Mouse (Mus musculus) myocyte (in vitro differentiated cells): ENCODE data around the gene Asb6.

Source experiments
- CEBPB ChIP-seq: IDR thresholded peaks from 2 replicates; pipeline ENCODE4 v1.6.1; 2011; ENCODE audit warnings: mild to moderate bottlenecking, moderate library complexity; ENCODE audit not compliant: poor library complexity, insufficient read depth, severe bottlenecking
- E2F4 ChIP-seq: IDR thresholded peaks from one replicate; pipeline ENCODE4 v1.6.1; 2011; ENCODE audit warnings: mild to moderate bottlenecking, control low read depth, moderate library complexity; ENCODE audit not compliant: insufficient read depth
- MAX ChIP-seq: IDR thresholded peaks from one replicate; pipeline ENCODE4 v1.6.1; 2011; ENCODE audit warnings: low read depth, mild to moderate bottlenecking, control low read depth
- MYOG ChIP-seq, 3 experiments: IDR thresholded peaks; one replicate each; pipeline ENCODE4 v1.6.1; 2011; ENCODE audit warnings: control low read depth in 2 of 3, low read depth in 2 of 3, mild to moderate bottlenecking in 2 of 3; ENCODE audit not compliant: insufficient read length in 2 of 3, control insufficient read depth in 1 of 3, insufficient read depth in 1 of 3
- POLR2A ChIP-seq: IDR thresholded peaks from one replicate; pipeline ENCODE4 v1.6.1; 2011; ENCODE audit warnings: low read depth, mild to moderate bottlenecking, control low read depth, moderate library complexity; ENCODE audit not compliant: insufficient read length
- POLR2AphosphoS2 ChIP-seq: IDR thresholded peaks from one replicate; pipeline ENCODE4 v1.6.1; 2011; ENCODE audit warnings: low read depth, control low read depth; ENCODE audit not compliant: insufficient read length
- REST ChIP-seq: IDR thresholded peaks from one replicate; pipeline ENCODE4 v1.6.1; 2011; ENCODE audit warnings: mild to moderate bottlenecking, control low read depth, moderate library complexity; ENCODE audit not compliant: insufficient read depth, insufficient read length
- SRF ChIP-seq: IDR thresholded peaks from one replicate; pipeline ENCODE4 v1.6.1; 2011; ENCODE audit warnings: low read depth; ENCODE audit not compliant: control insufficient read depth, insufficient read length
- TCF12 ChIP-seq: IDR thresholded peaks from one replicate; pipeline ENCODE4 v1.6.1; 2011; ENCODE audit warnings: mild to moderate bottlenecking, control low read depth; ENCODE audit not compliant: poor library complexity, insufficient read depth, severe bottlenecking
- USF1 ChIP-seq: IDR thresholded peaks from one replicate; pipeline ENCODE4 v1.6.1; 2011; ENCODE audit warnings: low read depth, mild to moderate bottlenecking, control low read depth, moderate library complexity

DNA sequence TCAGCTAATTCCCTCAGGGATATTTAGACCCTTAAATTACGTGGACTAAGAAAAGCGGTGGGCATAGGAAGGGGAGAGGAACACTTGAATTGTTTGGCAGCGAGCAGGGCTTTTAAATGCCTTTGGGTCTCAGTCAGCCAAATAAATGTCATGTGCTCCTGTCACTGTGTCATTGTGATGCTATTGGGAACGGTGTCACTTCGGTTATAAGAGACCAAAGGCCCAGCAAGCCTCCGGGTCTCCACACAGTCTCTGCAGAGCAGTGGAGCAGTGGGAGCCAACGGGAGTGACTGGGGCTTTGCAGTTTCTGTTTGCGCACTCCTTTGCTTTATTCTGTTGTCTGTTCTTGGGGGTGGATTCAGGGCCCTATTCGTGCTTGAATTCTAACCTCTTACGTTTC lies 44.3 kb upstream of the Asb6 start:
- no peak for TF ChIP-seq POLR2A
- no peak for TF ChIP-seq CEBPB
- TF ChIP-seq MYOG (IDR thresholded peaks at IDR 0.05; ENCODE audit: control insufficient read depth in 1 of 3, insufficient read depth in 1 of 3, insufficient read length in 2 of 3, low read depth in 2 of 3) = no peak
- no peak for TF ChIP-seq TCF12
- TF ChIP-seq MAX = no peak
- no peak for TF ChIP-seq USF1
- TF ChIP-seq E2F4 = no peak
- TF ChIP-seq POLR2AphosphoS2 = no peak
- no peak for TF ChIP-seq SRF
- no peak for TF ChIP-seq REST
